Comparison of ENCODE assay signal across 8 mouse cellular contexts in the genomic region with DNA sequence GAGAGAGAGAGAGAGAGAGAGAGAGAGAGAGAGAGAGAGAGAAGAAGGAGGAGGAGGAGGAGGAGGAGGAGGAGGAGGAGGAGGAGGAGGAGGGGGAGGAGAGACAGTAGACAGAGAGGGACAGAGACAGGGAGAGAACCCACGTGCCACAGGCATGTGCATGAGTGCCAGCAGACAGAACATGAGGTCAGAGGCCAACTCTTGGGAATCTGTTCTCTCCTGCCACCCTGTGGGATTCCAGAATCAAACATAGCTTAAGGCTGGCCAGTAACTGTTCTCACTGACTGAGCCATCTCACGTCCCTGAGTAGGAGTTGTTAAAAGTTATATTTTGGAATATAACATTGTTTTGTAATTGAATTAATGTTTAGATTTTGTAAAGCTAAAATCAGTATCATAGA. TPM values are rescaled to one million over a fixed set of nuclear protein-coding genes. Genes with fewer than 3 reads are reported as not detected.
DNase-seq lines count a peak whose midpoint lies in the region; ATAC-seq and TF ChIP-seq lines count a peak whose summit lies in the region.

No protein-coding gene starts in this region.

- ATAC-seq in liver, embryonic 12.5 days, result no peak

- intact Hi-C loops in heart, postnatal 14 days (cut with DNase I), result loop anchor here (2.0 kb wide), 1 partner anchor 40 kb away; a partner anchor contains a TSS

- DNase-seq in liver, adult 2 months (ENCODE audit: extremely low read depth, low read depth, low spot score), result peak; percentile 98
- peak; percentile 47 for DNase-seq in brain, adult 2 months (ENCODE audit: low read depth, low spot score)
- DNase-seq in heart, postnatal 14 days, result peak; percentile 18 to 47
- DNase-seq in lung, adult 2 months, result peak; percentile 26
- DNase-seq in thymus, postnatal 10 days (ENCODE audit: low spot score in 2 of 2), result no peak
- no peak for DNase-seq in spleen, postnatal 36 days (ENCODE audit: low spot score in 2 of 2)
- DNase-seq in right cerebral cortex, postnatal 4 days, result no peak

- peaks cover 7% of the 10 kb centered on the region; the same call in 1 of the 2 replicates for H3K79me2 ChIP-seq in liver, adult 2 months (ENCODE audit: control insufficient read depth, insufficient read depth, low read length)

- H3K4me2 ChIP-seq in liver, embryonic 12.5 days, result no peak overlapping the region

- H3K9ac ChIP-seq in liver, adult 2 months (ENCODE audit: low read depth, low read length), result no peak overlapping the region
- H3K9ac ChIP-seq in liver, embryonic 12.5 days, result no peak overlapping the region

- no peaks in the 10 kb centered on the region; the same call in 1 of the 2 replicates for H3K36me3 ChIP-seq in liver, adult 2 months (ENCODE audit: control insufficient read depth, insufficient read depth, low read length)
- H3K36me3 ChIP-seq in liver, embryonic 12.5 days, result no peaks in the 10 kb centered on the region

- 18% methylated on average over 2 of the region's 2 CpGs for WGBS in liver, adult 2 months
- WGBS in liver, embryonic 12.5 days (ENCODE audit: insufficient replicate concordance), result 54% methylated on average over 2 of the region's 2 CpGs
- WGBS in lung, adult 2 months, result 23% methylated on average over 2 of the region's 2 CpGs

- H3K4me1 ChIP-seq in liver, adult 2 months (ENCODE audit: control insufficient read depth, insufficient read depth, low read length), result peaks cover 12% of the 10 kb centered on the region
- no peaks in the 10 kb centered on the region for H3K4me1 ChIP-seq in liver, embryonic 12.5 days
- H3K4me1 ChIP-seq in lung, adult 2 months (ENCODE audit: control insufficient read depth, insufficient read depth, low read length), result no peaks in the 10 kb centered on the region

- H3K4me3 ChIP-seq in liver, adult 2 months (ENCODE audit: insufficient read depth, low read depth, low read length), result no peak overlapping the region
- H3K4me3 ChIP-seq in liver, embryonic 12.5 days, result no peak overlapping the region
- no peak overlapping the region for H3K4me3 ChIP-seq in lung, adult 2 months (replicated peaks; ENCODE audit: extremely low read depth, low read depth, low read length)

- no peaks in the 10 kb centered on the region for H3K27me3 ChIP-seq in liver, adult 2 months (ENCODE audit: control insufficient read depth, insufficient read depth, low read length)
- H3K27me3 ChIP-seq in liver, embryonic 12.5 days (replicated peaks), result no peaks in the 10 kb centered on the region

- H3K27ac ChIP-seq in liver, adult 2 months (replicated peaks; ENCODE audit: insufficient read depth, low read depth, low read length), result no peak overlapping the region
- H3K27ac ChIP-seq in liver, embryonic 12.5 days, result no peak overlapping the region

- H3K9me3 ChIP-seq in liver, embryonic 12.5 days (replicated peaks), result no peaks in the 10 kb centered on the region

- peak; percentile 74 for TF ChIP-seq CTCF in liver, adult 2 months (IDR thresholded peaks at IDR 0.05; ENCODE audit: low read depth, low read length)
- peak; percentile 50; the same call in 1 of the 2 replicates for TF ChIP-seq CTCF in lung, adult 2 months (IDR thresholded peaks at IDR 0.05; ENCODE audit: insufficient read depth, low read length)

- no peak for TF ChIP-seq POLR2A in liver, adult 2 months (IDR thresholded peaks at IDR 0.05; ENCODE audit: extremely low read depth, insufficient read depth, low read length)
- no peak for TF ChIP-seq POLR2A in lung, adult 2 months (IDR thresholded peaks at IDR 0.05; ENCODE audit: borderline replicate concordance, extremely low read depth, low read depth, low read length)

RNA-seq across cellular contexts. Expression of a gene that starts 39.3 kb away (rescaled TPM):
- 98.9 and 174 TPM in 2 replicates for total RNA-seq in liver, adult 2 months (2014; rRNA removed)
- 66.2 and 68.9 TPM in 2 replicates for polyA plus RNA-seq in liver, adult 2 months (2012; rRNA removed)
- 7.5 and 8.3 TPM in 2 replicates for polyA plus RNA-seq in liver, embryonic 12.5 days (2016; fragmentation: Nextera tagmentation; extraction: Ambion mirVana)
- total RNA-seq in heart, postnatal 14 days (2021), result 10 to 100 TPM; 39.0 to 40.8 TPM
- polyA plus RNA-seq in lung, adult 2 months (2012; rRNA removed), result 12.3 and 13.3 TPM in 2 replicates

Comparison
In these comparisons a context has a peak if more than half of its experiments do, and no peak if none do; other contexts are left out.
1. DNase-seq: peak in liver, adult 2 months (single experiment), brain, adult 2 months (single experiment), heart, postnatal 14 days (2 of 2) and lung, adult 2 months (single experiment); none in thymus, postnatal 10 days (0 of 2), spleen, postnatal 36 days (0 of 2) and right cerebral cortex, postnatal 4 days (single experiment).